Mouse (Mus musculus): Measurements from ENCODE around the gene Gm20388. TPM values are rescaled to one million over a fixed set of nuclear protein-coding genes. Genes with fewer than 3 reads are reported as not detected.
A peak's percentile ranks its signal among the peaks of the same experiment; 100 is the strongest.

Gm20388 gene
- polyA plus RNA-seq, 2 experiments: 8.5 TPM; not detected in 1

DNA sequence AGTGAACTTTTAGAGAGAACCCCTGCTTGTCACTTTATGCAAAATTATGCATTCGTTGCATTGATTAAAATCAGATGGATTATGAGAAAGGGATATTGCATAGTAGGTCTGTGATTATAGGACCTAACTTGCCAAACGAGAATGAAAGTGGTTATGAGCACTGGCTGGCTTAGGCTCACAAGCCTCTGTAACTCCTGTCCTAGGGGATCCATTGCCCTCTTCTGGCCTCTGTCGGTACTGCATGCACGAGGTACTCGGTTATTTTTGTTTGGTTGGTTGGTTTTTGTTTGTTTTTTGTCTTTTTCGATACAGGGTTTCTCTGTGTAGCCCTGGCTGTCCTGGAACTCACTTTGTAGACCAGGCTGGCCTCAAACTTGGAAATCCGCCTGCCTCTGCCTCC lies 697.2 kb downstream of the Gm20388 start:
- ATAC-seq (ENCODE audit: insufficient read depth) (peak; percentile 44; the same call in 1 of the 2 replicates), DNase-seq (ENCODE audit: low read depth in 3 of 3, low spot score in 3 of 3) (peak in 2 of 3 experiments; percentile 47 to 52)
- Histone ChIP-seq H3K27me3 (ENCODE audit: control insufficient read depth, insufficient read depth, low read length) (no peaks in the 10 kb centered on the region), H3K9me3 (ENCODE audit: control insufficient read depth, low read length) (no peaks in the 10 kb centered on the region), H3K27ac (no peak overlapping the region), H3K4me1 (replicated peaks; ENCODE audit: control insufficient read depth in 2 of 2, insufficient read depth in 2 of 2, low read length in 1 of 2) (no peaks in the 10 kb centered on the region), H3K36me3 (replicated peaks; ENCODE audit: control insufficient read depth, insufficient read depth, low read depth) (no peaks in the 10 kb centered on the region), H3K4me2 (ENCODE audit: low read depth) (peak overlapping the region; percentile 27), H3K4me3 (ENCODE audit: insufficient read depth in 1 of 2, low read depth in 2 of 2, low read length in 2 of 2) (no peak overlapping the region), H3K9ac (replicated peaks) (no peak overlapping the region; the same call in 1 of the 2 replicates)
- WGBS (ENCODE audit: insufficient replicate concordance): 6% methylated on average over 7 of the region's 7 CpGs
- TF ChIP-seq CTCF (IDR thresholded peaks at IDR 0.05; ENCODE audit: low read depth) (peak; percentile 94), EP300 (IDR thresholded peaks at IDR 0.05; ENCODE audit: low read depth) (no peak)

- Histone ChIP-seq H3K36me3 (replicated peaks; ENCODE audit: control insufficient read depth, insufficient read depth, low read depth) (no peaks in the 10 kb centered on the region), H3K4me1 (replicated peaks; ENCODE audit: control insufficient read depth in 2 of 2, insufficient read depth in 2 of 2, low read length in 1 of 2) (no peaks in the 10 kb centered on the region), H3K9ac (replicated peaks) (no peak overlapping the region), H3K27me3 (ENCODE audit: control insufficient read depth, insufficient read depth, low read length) (no peaks in the 10 kb centered on the region), H3K27ac (no peak overlapping the region), H3K4me3 (ENCODE audit: insufficient read depth in 1 of 2, low read depth in 2 of 2, low read length in 2 of 2) (no peak overlapping the region), H3K4me2 (ENCODE audit: low read depth) (no peak overlapping the region), H3K9me3 (ENCODE audit: control insufficient read depth, low read length) (no peaks in the 10 kb centered on the region)
- DNase-seq (ENCODE audit: low read depth in 3 of 3, low spot score in 3 of 3) (no peak), ATAC-seq (ENCODE audit: insufficient read depth) (no peak)
- no peak for TF ChIP-seq CTCF (IDR thresholded peaks at IDR 0.05; ENCODE audit: low read depth)
- TF ChIP-seq EP300 (IDR thresholded peaks at IDR 0.05; ENCODE audit: low read depth): no peak
- 68% methylated on average over 6 of the region's 6 CpGs for WGBS (ENCODE audit: insufficient replicate concordance)
These were observed 700.2 kb downstream of the Gm20388 start for GRCm38 (mm10) chr8:120610824-120611223.

DNA sequence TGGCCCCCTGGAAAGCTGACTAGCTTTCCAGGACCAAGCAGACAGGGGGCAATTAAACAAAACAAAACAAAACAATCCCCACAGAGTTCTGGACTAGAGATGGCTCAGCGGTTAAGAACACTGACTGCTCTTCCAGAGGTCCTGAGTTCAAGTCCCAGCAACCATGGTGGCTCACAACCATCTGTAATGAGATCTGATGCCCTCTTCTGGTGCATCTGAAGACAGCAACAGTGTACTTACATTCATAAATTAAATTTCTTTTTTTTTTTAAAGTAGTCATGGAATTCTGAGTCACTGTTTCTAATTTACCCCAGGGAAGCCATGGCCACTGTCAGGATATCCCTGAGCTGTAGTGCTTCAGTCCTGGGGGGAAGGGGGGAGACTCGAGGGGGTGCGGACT lies 703.9 kb downstream of the Gm20388 start:
- ATAC-seq (ENCODE audit: insufficient read depth) (no peak), DNase-seq (ENCODE audit: low read depth in 3 of 3, low spot score in 3 of 3) (no peak)
- Histone ChIP-seq H3K4me3 (ENCODE audit: insufficient read depth in 1 of 2, low read depth in 2 of 2, low read length in 2 of 2) (no peak overlapping the region), H3K36me3 (replicated peaks; ENCODE audit: control insufficient read depth, insufficient read depth, low read depth) (no peaks in the 10 kb centered on the region), H3K27me3 (ENCODE audit: control insufficient read depth, insufficient read depth, low read length) (no peaks in the 10 kb centered on the region), H3K9me3 (ENCODE audit: control insufficient read depth, low read length) (no peaks in the 10 kb centered on the region), H3K4me1 (replicated peaks; ENCODE audit: control insufficient read depth in 2 of 2, insufficient read depth in 2 of 2, low read length in 1 of 2) (no peaks in the 10 kb centered on the region), H3K4me2 (ENCODE audit: low read depth) (no peak overlapping the region), H3K27ac (no peak overlapping the region), H3K9ac (replicated peaks) (no peak overlapping the region)
- 71% methylated on average over 3 of the region's 3 CpGs for WGBS (ENCODE audit: insufficient replicate concordance)
- TF ChIP-seq EP300 (IDR thresholded peaks at IDR 0.05; ENCODE audit: low read depth): no peak
- no peak for TF ChIP-seq CTCF (IDR thresholded peaks at IDR 0.05; ENCODE audit: low read depth)

DNA sequence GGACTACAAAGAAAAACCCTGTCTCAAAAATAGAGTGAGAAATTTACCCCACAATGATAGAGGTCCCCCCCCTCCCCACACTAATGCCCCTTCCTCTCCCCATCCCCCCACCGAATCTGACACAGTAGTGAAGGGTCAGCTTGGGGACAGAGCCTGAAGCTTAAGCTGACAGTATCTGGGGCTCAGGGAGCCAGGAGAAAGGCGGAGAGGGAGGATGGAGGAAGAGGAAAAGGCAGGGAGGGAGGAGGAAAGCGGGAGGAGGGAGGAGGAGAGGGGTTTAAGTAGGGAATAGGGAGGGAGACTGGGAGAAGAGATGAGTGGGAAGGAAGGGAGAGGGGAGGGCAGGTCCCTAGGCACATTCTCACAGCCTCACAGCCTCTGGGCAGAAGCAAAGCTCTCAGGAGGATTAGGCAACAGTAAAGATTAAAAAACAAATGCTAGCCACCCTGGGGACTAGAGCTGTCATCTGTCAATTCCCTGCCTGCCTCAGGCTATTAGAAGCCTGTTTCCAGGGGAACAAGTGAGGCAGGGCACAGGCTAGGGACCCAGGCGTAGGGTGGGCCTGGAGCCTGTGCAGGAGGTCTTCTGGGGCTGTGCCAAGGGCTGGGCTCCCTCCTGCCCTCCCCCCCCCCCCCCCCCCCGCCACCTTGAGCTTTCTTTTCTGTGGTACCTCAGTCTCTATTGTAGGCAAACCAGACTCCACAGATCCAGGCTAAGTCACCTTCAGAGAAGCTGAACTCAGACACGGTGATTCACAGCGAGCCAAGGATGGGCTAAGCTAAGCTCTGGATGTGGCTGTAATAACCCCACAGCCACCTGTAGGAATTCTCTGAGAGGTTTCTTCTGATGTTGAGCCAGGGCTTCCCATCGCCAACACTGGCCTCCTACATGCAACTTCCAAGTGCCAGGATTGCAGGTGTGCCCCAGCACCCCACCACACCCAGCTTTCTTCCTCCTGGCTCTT lies 706.3 kb downstream of the Gm20388 start:
- DNase-seq (ENCODE audit: low read depth in 3 of 3, low spot score in 3 of 3) (no peak), ATAC-seq (ENCODE audit: insufficient read depth) (no peak)
- Histone ChIP-seq H3K27ac (no peak overlapping the region), H3K9me3 (ENCODE audit: control insufficient read depth, low read length) (no peaks in the 10 kb centered on the region), H3K4me1 (replicated peaks; ENCODE audit: control insufficient read depth in 2 of 2, insufficient read depth in 2 of 2, low read length in 1 of 2) (peaks cover 0 to 4% of the 10 kb centered on the region in 2 experiments; a peak in 1 of 4 replicates), H3K27me3 (ENCODE audit: control insufficient read depth, insufficient read depth, low read length) (no peaks in the 10 kb centered on the region), H3K9ac (replicated peaks) (no peak overlapping the region), H3K4me3 (ENCODE audit: insufficient read depth in 1 of 2, low read depth in 2 of 2, low read length in 2 of 2) (no peak overlapping the region), H3K36me3 (replicated peaks; ENCODE audit: control insufficient read depth, insufficient read depth, low read depth) (no peaks in the 10 kb centered on the region), H3K4me2 (ENCODE audit: low read depth) (no peak overlapping the region)
- 54% methylated on average over 7 of the region's 8 CpGs for WGBS (ENCODE audit: insufficient replicate concordance)
- TF ChIP-seq EP300 (IDR thresholded peaks at IDR 0.05; ENCODE audit: low read depth): no peak
- no peak for TF ChIP-seq CTCF (IDR thresholded peaks at IDR 0.05; ENCODE audit: low read depth)

DNA sequence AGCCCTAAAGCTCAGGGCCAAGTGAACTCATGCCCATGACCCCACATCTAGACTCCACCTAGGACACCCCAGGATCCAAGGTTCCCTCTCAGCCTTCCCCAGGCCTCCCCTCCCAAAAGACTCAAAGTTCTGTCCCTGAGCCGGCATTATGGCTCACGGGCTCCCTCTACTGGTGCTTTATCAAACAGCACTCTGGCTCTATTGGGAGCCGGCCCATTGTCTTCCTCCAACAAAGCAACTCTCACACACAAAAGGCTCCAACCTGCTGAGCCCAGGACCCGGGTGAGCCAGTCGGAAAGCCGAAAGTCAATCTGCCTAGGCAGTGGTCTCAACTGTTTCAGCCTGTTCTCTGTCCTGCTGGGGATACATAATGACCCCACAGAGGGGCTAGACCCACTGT lies 707.5 kb downstream of the Gm20388 start:
- Histone ChIP-seq H3K4me1 (replicated peaks; ENCODE audit: control insufficient read depth in 2 of 2, insufficient read depth in 2 of 2, low read length in 1 of 2) (peaks cover 0 to 4% of the 10 kb centered on the region in 2 experiments; a peak in 1 of 4 replicates), H3K4me2 (ENCODE audit: low read depth) (no peak overlapping the region), H3K9ac (replicated peaks) (no peak overlapping the region), H3K9me3 (ENCODE audit: control insufficient read depth, low read length) (no peaks in the 10 kb centered on the region), H3K27ac (no peak overlapping the region), H3K27me3 (ENCODE audit: control insufficient read depth, insufficient read depth, low read length) (no peaks in the 10 kb centered on the region), H3K36me3 (replicated peaks; ENCODE audit: control insufficient read depth, insufficient read depth, low read depth) (no peaks in the 10 kb centered on the region), H3K4me3 (ENCODE audit: insufficient read depth in 1 of 2, low read depth in 2 of 2, low read length in 2 of 2) (no peak overlapping the region)
- WGBS (ENCODE audit: insufficient replicate concordance): 0% methylated on average over 6 of the region's 6 CpGs
- ATAC-seq (ENCODE audit: insufficient read depth) (no peak), DNase-seq (ENCODE audit: low read depth in 3 of 3, low spot score in 3 of 3) (peak; percentile 32 to 44 (median 39))
- TF ChIP-seq EP300 (IDR thresholded peaks at IDR 0.05; ENCODE audit: low read depth) (no peak), CTCF (IDR thresholded peaks at IDR 0.05; ENCODE audit: low read depth) (peak; percentile 95)

Measured in liver, embryonic 14.5 days (tissue).